In the genomic region with DNA sequence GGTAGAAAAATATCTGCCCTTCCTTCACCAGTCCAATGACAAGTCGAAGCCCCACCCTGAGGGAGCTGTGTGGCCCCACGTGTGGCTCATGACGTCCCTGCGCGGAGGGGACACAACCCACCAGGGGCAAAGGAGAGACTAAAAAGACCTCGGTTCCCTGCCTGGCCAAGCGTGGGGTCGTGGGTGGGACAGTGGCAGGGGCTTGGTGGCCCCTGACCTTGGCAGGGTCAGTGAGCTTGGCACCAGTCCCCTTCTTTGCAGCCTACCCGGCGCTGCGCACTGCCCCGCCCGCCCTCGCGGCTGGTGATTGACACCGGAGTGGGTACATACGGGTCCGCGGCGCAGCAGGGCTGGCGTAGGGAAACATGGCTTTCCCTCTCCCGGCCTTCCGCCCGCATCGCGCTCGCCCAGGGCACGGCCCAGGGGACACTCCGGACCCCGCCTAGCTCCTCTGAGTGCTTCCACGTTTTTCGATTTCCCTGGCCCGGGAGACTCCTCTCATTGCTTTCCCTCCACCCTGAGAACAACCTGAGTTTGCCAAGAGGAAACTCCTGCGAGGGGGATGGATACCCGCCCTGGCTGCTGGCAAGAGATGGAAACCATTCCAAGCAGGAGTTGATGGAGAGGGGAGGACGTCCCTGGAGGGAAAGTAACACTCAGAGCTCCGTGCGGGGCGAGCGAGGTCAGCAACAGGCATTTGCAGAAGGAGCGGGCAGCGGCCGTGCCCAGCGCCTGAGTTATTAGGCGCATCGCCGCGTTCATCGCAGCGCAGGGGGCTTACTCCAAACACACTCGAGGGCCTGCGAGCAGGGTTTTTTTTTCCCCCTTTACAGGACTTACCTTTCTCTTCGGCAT, we compare ENCODE assay signal across 8 mouse cellular contexts. TPM values are rescaled to one million over a fixed set of nuclear protein-coding genes. Genes with fewer than 3 reads are reported as not detected.
DNase-seq lines count a peak whose midpoint lies in the region; ATAC-seq lines count a peak whose summit lies in the region.

No protein-coding gene starts in this region.

- peak; percentile 90 for ATAC-seq in hindbrain, embryonic 13.5 days (ENCODE audit: low FRiP score)

- peak overlapping the region; percentile 90 for H3K4me2 ChIP-seq in hindbrain, embryonic 13.5 days

- H3K36me3 ChIP-seq in hindbrain, embryonic 13.5 days, result no peaks in the 10 kb centered on the region

- H3K4me1 ChIP-seq in hindbrain, embryonic 13.5 days (replicated peaks), result peaks cover 5% of the 10 kb centered on the region

- peaks cover 2% of the 10 kb centered on the region; the same call in 1 of the 2 replicates for H3K9me3 ChIP-seq in hindbrain, embryonic 13.5 days

- 3% methylated on average over 53 of the region's 53 CpGs for WGBS in hindbrain, embryonic 13.5 days

- H3K27me3 ChIP-seq in hindbrain, embryonic 13.5 days, result no peaks in the 10 kb centered on the region

- H3K9ac ChIP-seq in hindbrain, embryonic 13.5 days, result peak overlapping the region; percentile 76

- H3K27ac ChIP-seq in hindbrain, embryonic 13.5 days, result peak overlapping the region; percentile 76

- peak overlapping the region; percentile 69 for H3K4me3 ChIP-seq in hindbrain, embryonic 13.5 days

- peak; percentile 70 for DNase-seq in NIH3T3 (ENCODE audit: low read depth)
- peak; percentile 83 to 85 for DNase-seq in cerebellum, postnatal 10 days
- DNase-seq in frontal cortex, postnatal 25 days (ENCODE audit: low spot score in 2 of 2), result peak; percentile 67 to 74
- DNase-seq in layer of hippocampus, postnatal 25 days (ENCODE audit: extremely low spot score in 1 of 2, low spot score in 1 of 2), result peak; percentile 63 to 83
- peak; percentile 56 for DNase-seq in lung, postnatal 10 days
- peak; percentile 76 for DNase-seq in retina, embryonic 14.5 days (ENCODE audit: low spot score)
- peak; percentile 52 for DNase-seq in urinary bladder, postnatal 25 days (ENCODE audit: low spot score)

RNA-seq across cellular contexts. Expression of a gene that starts 0.7 kb away (rescaled TPM):
- polyA plus RNA-seq in hindbrain, embryonic 13.5 days (2015; fragmentation: Nextera tagmentation; extraction: Ambion mirVana), result 104 and 106 TPM in 2 replicates
- 100 to 1,000 TPM in 1 of 2 experiments, 10 to 100 TPM in 1; 88.5 to 103 TPM for total RNA-seq in layer of hippocampus, postnatal 25 days (2021)

Comparison
In these comparisons a context has a peak if more than half of its experiments do, and no peak if none do; other contexts are left out.
1. Peak in every context shown above with its lines: DNase-seq, ATAC-seq, H3K4me3 ChIP-seq and H3K27ac ChIP-seq.